ENCODE assay signal across 8 mouse cellular contexts in the genomic region with DNA sequence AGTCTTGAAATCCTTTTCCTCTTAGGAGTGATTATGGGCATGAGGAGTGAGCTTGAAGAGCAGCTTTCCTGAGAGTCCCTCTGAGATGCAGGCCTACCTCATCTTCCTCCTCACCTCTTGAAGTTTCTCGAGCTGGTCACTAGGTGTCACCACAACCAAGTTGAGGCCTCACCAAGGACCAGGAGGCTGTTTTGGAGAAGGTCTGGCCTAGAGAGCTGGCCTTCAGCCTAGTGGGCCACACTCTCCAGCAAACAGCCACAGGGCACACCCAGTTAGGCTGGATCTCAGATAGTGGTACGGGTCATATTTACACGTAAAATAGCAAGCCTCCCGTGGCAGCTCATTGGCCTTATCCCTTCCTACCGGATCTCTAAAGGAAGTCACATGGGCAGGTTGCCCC.
DNase-seq lines count a peak whose midpoint lies in the region; ATAC-seq lines count a peak whose summit lies in the region.

No protein-coding gene starts in this region.

- no peaks in the 10 kb centered on the region for H3K36me3 ChIP-seq in heart, embryonic 12.5 days
- H3K36me3 ChIP-seq in embryonic facial prominence, embryonic 14.5 days (ENCODE audit: control insufficient read depth, insufficient read depth, low read length): no peaks in the 10 kb centered on the region
- H3K36me3 ChIP-seq in hindbrain, embryonic 11.5 days (ENCODE audit: control insufficient read depth, insufficient read depth, low read length): no peaks in the 10 kb centered on the region
- H3K36me3 ChIP-seq in midbrain, embryonic 16.5 days (ENCODE audit: control insufficient read depth, insufficient read depth, low read length): no peaks in the 10 kb centered on the region

- no peaks in the 10 kb centered on the region for H3K9me3 ChIP-seq in heart, embryonic 12.5 days (replicated peaks)
- no peaks in the 10 kb centered on the region for H3K9me3 ChIP-seq in embryonic facial prominence, embryonic 14.5 days (ENCODE audit: control insufficient read depth, low read length)
- no peaks in the 10 kb centered on the region for H3K9me3 ChIP-seq in hindbrain, embryonic 11.5 days (ENCODE audit: control insufficient read depth, low read length)
- H3K9me3 ChIP-seq in midbrain, embryonic 16.5 days (replicated peaks; ENCODE audit: control insufficient read depth, low read length, poor library complexity, severe bottlenecking): no peaks in the 10 kb centered on the region

- no peak overlapping the region for H3K27ac ChIP-seq in heart, embryonic 12.5 days (ENCODE audit: poor library complexity, severe bottlenecking)
- no peak overlapping the region for H3K27ac ChIP-seq in embryonic facial prominence, embryonic 14.5 days (replicated peaks; ENCODE audit: low read depth, low read length)
- no peak overlapping the region for H3K27ac ChIP-seq in hindbrain, embryonic 11.5 days (ENCODE audit: low read depth, low read length)
- H3K27ac ChIP-seq in midbrain, embryonic 16.5 days (ENCODE audit: low read length): no peak overlapping the region

- WGBS in heart, embryonic 12.5 days: 51% methylated on average over 5 of the region's 5 CpGs
- 39% methylated on average over 5 of the region's 5 CpGs for WGBS in embryonic facial prominence, embryonic 14.5 days
- 64% methylated on average over 5 of the region's 5 CpGs for WGBS in hindbrain, embryonic 11.5 days
- 60% methylated on average over 5 of the region's 5 CpGs for WGBS in midbrain, embryonic 16.5 days

- 0 out of 2 replicates have a peak, but pooled peaks cover 4% of the 10 kb centered on the region for H3K27me3 ChIP-seq in heart, embryonic 12.5 days (replicated peaks)
- no peaks in the 10 kb centered on the region for H3K27me3 ChIP-seq in embryonic facial prominence, embryonic 14.5 days (replicated peaks; ENCODE audit: control insufficient read depth, insufficient read depth, low read length)
- no peaks in the 10 kb centered on the region for H3K27me3 ChIP-seq in hindbrain, embryonic 11.5 days (ENCODE audit: control insufficient read depth, insufficient read depth, low read length)
- no peaks in the 10 kb centered on the region for H3K27me3 ChIP-seq in midbrain, embryonic 16.5 days (ENCODE audit: control insufficient read depth, insufficient read depth, low read depth, low read length)

- no peak overlapping the region for H3K4me2 ChIP-seq in heart, embryonic 12.5 days
- no peak overlapping the region for H3K4me2 ChIP-seq in embryonic facial prominence, embryonic 14.5 days (ENCODE audit: low read depth, low read length)
- no peak overlapping the region for H3K4me2 ChIP-seq in hindbrain, embryonic 11.5 days (replicated peaks; ENCODE audit: low read depth, low read length)
- H3K4me2 ChIP-seq in midbrain, embryonic 16.5 days (ENCODE audit: low read length): no peak overlapping the region

- H3K4me3 ChIP-seq in heart, embryonic 12.5 days: no peak overlapping the region
- H3K4me3 ChIP-seq in embryonic facial prominence, embryonic 14.5 days (ENCODE audit: low read depth, low read length): no peak overlapping the region
- H3K4me3 ChIP-seq in hindbrain, embryonic 11.5 days (ENCODE audit: low read depth, low read length): no peak overlapping the region
- no peak overlapping the region for H3K4me3 ChIP-seq in midbrain, embryonic 16.5 days (ENCODE audit: low read depth, low read length)

- no peak overlapping the region for H3K9ac ChIP-seq in heart, embryonic 12.5 days
- no peak overlapping the region for H3K9ac ChIP-seq in embryonic facial prominence, embryonic 14.5 days (ENCODE audit: low read depth, low read length)
- no peak overlapping the region for H3K9ac ChIP-seq in hindbrain, embryonic 11.5 days (ENCODE audit: low read depth, low read length)
- no peak overlapping the region for H3K9ac ChIP-seq in midbrain, embryonic 16.5 days (ENCODE audit: low read depth, low read length)

- peaks cover 6% of the 10 kb centered on the region; the same call in 1 of the 2 replicates for H3K4me1 ChIP-seq in heart, embryonic 12.5 days (replicated peaks)
- H3K4me1 ChIP-seq in embryonic facial prominence, embryonic 14.5 days (ENCODE audit: control insufficient read depth, insufficient read depth, low read length): no peaks in the 10 kb centered on the region
- peaks cover 3% of the 10 kb centered on the region for H3K4me1 ChIP-seq in hindbrain, embryonic 11.5 days (replicated peaks; ENCODE audit: control insufficient read depth, insufficient read depth, low read length)
- no peaks in the 10 kb centered on the region for H3K4me1 ChIP-seq in midbrain, embryonic 16.5 days (ENCODE audit: control insufficient read depth, insufficient read depth, low read length)

- peak; percentile 78 to 80 for DNase-seq in heart, adult 18-20 months
- DNase-seq in adrenal gland, postnatal 36 days: peak; percentile 64 to 76
- peak; percentile 77 for DNase-seq in embryonic facial prominence, embryonic 14.5 days (ENCODE audit: low spot score)
- DNase-seq in hindbrain, embryonic 11.5 days (ENCODE audit: low spot score): peak; percentile 56
- peak; percentile 15 to 31 for DNase-seq in left cerebral cortex, adult 8-10 months (ENCODE audit: low spot score in 2 of 2)
- DNase-seq in urinary bladder, postnatal 36 days (ENCODE audit: low spot score in 2 of 2): peak; percentile 55 to 75

- no peak for ATAC-seq in heart, embryonic 12.5 days (ENCODE audit: insufficient number of reproducible peaks, low FRiP score)
- ATAC-seq in embryonic facial prominence, embryonic 14.5 days (ENCODE audit: low read depth): peak; percentile 53; the same call in 1 of the 2 replicates
- ATAC-seq in hindbrain, embryonic 11.5 days (ENCODE audit: low FRiP score): no peak; the same call in 1 of the 2 replicates
- 0 out of 2 replicates have a peak, but pooled peaks have one; percentile 14 for ATAC-seq in midbrain, embryonic 16.5 days

Comparison
In these comparisons a context has a peak if more than half of its experiments do, and no peak if none do; other contexts are left out.
1. DNase-seq: peak in every context shown above with its lines; median percentile 79 in heart, adult 18-20 months; 77 in embryonic facial prominence, embryonic 14.5 days; 70 in adrenal gland, postnatal 36 days; 65 in urinary bladder, postnatal 36 days; 56 in hindbrain, embryonic 11.5 days; 23 in left cerebral cortex, adult 8-10 months.
2. ATAC-seq: peak in embryonic facial prominence, embryonic 14.5 days (single experiment) and midbrain, embryonic 16.5 days (single experiment); none in heart, embryonic 12.5 days (single experiment) and hindbrain, embryonic 11.5 days (single experiment).